Mouse (Mus musculus) limb, embryonic 13.5 days (tissue): ENCODE data around the gene Thnsl2. TPM values are rescaled to one million over a fixed set of nuclear protein-coding genes. Genes with fewer than 3 reads are reported as not detected.

ENCODE experiments used
- ATAC-seq: fragments of 200-750 bp; cut with Nextera tagmentation; 2 replicates; pipeline ENCODE4 v1.8.0; 2017; ENCODE audit warnings: low read depth, moderate number of reproducible peaks, moderate TSS enrichment; ENCODE audit not compliant: low FRiP score
- H3K27ac ChIP-seq: fragments of 300-500 bp; sonication (generic); 2 replicates; pipeline ENCODE4 v1.5.1; 2015; ENCODE audit warnings: inconsistent platforms, mild to moderate bottlenecking, moderate library complexity
- H3K27me3 ChIP-seq: fragments of 300-500 bp; sonication (generic); 2 replicates; pipeline ENCODE4 v1.6.1; 2015; ENCODE audit warnings: mild to moderate bottlenecking, inconsistent platforms
- H3K36me3 ChIP-seq: fragments of 300-500 bp; sonication (generic); 2 replicates; pipeline ENCODE4 v1.6.1; 2015; ENCODE audit warnings: inconsistent platforms, mild to moderate bottlenecking, moderate library complexity
- H3K4me1 ChIP-seq: fragments of 300-500 bp; sonication (generic); 2 replicates; pipeline ENCODE4 v1.6.1; 2015; ENCODE audit warnings: inconsistent platforms
- H3K4me2 ChIP-seq: fragments of 300-500 bp; sonication (generic); replicated peaks from 2 replicates; pipeline ENCODE4 v1.6.1; 2015; ENCODE audit warnings: inconsistent platforms, mild to moderate bottlenecking, moderate library complexity
- H3K4me3 ChIP-seq: fragments of 300-500 bp; sonication (generic); 2 replicates; pipeline ENCODE4 v1.5.1; 2015; ENCODE audit warnings: moderate library complexity, mild to moderate bottlenecking, inconsistent platforms
- H3K9ac ChIP-seq: fragments of 300-500 bp; sonication (generic); 2 replicates; pipeline ENCODE4 v1.6.1; 2015; ENCODE audit warnings: mild to moderate bottlenecking, inconsistent platforms
- H3K9me3 ChIP-seq: fragments of 300-500 bp; sonication (generic); 2 replicates; pipeline ENCODE4 v1.6.1; 2016; ENCODE audit warnings: inconsistent platforms
- WGBS: fragments of 180-500 bp; shearing (Covaris S2); methylation state at CpG from one replicate; pipeline ENCODE4 v1.1.7; 2015; 5-methylcytosine and 5-hydroxymethylcytosine counted together
- polyA plus RNA-seq: library from polyadenylated mRNA; unstranded; fragments of >200 nt; fragmentation: Nextera tagmentation; extraction: Ambion mirVana; gene quantifications from 2 replicates; pipeline ENCODE4 v1.2.1, GENCODE M21; 2015

The Thnsl2 gene
- polyA plus RNA-seq, 1 experiment from 2014 or later: 7.6 TPM

DNA sequence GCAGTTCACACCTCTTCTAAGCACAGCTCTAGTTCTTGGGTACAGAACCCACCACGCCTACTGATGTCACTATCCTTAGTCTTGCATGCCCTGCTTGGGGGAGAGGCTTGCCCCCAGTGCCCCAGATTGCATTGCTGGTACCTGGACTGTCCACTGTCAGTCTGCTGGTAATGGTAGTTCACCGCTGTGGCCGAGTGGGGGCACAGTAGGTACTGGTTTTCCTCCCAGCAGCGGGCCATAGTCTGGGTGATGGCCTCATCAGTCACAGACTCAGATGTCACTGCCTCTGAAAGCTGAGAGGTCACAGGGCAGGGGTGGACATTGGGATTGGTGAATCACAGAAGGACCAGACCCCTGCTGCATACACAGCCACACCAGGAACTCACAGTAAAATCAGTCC lies 15.2 kb downstream of the Thnsl2 start:
- H3K9ac ChIP-seq: no peak overlapping the region
- WGBS: 54% methylated on average over 4 of the region's 4 CpGs
- H3K36me3 ChIP-seq: no peaks in the 10 kb centered on the region
- H3K27me3 ChIP-seq: no peaks in the 10 kb centered on the region; the same call in 1 of the 2 replicates
- H3K4me3 ChIP-seq: no peak overlapping the region
- ATAC-seq: no peak
- H3K9me3 ChIP-seq: no peaks in the 10 kb centered on the region
- no peak overlapping the region for H3K4me2 ChIP-seq
- H3K4me1 ChIP-seq: no peaks in the 10 kb centered on the region
- H3K27ac ChIP-seq: no peak overlapping the region

DNA sequence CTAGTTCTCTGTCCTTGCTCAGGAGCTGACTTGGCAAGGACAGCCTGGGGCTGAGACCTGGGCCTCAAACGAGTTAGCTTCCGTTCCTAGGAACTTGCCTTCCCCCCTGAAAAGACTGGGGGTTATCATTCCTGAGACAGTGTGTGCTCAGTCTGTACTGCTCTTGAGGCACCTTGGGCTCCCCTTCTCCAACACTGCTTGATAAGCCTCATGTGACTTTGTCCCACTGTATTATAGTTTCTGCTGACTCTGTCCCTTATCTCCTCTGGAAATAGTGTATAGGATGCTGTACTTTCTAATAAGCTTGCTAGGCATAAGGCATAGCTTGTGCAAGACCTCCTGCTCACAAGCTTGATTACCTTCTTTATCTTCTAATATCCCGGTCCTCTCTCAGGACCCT lies 17.9 kb downstream of the Thnsl2 start:
- H3K4me2 ChIP-seq: no peak overlapping the region
- H3K36me3 ChIP-seq: no peaks in the 10 kb centered on the region
- H3K27ac ChIP-seq: no peak overlapping the region
- no peaks in the 10 kb centered on the region; the same call in 1 of the 2 replicates for H3K27me3 ChIP-seq
- ATAC-seq: no peak
- no peaks in the 10 kb centered on the region for H3K9me3 ChIP-seq
- no peak overlapping the region for H3K4me3 ChIP-seq
- H3K9ac ChIP-seq: no peak overlapping the region
- 72% methylated on average over 3 of the region's 3 CpGs for WGBS
- H3K4me1 ChIP-seq: no peaks in the 10 kb centered on the region

- ATAC-seq: peak; percentile 66; the same call in 1 of the 2 replicates
- Histone ChIP-seq H3K4me3 (no peak overlapping the region), H3K27ac (no peak overlapping the region), H3K9ac (no peak overlapping the region), H3K4me1 (no peaks in the 10 kb centered on the region), H3K9me3 (no peaks in the 10 kb centered on the region), H3K36me3 (no peaks in the 10 kb centered on the region), H3K4me2 (no peak overlapping the region), H3K27me3 (no peaks in the 10 kb centered on the region; the same call in 1 of the 2 replicates)
- WGBS: 1% methylated on average over 3 of the region's 3 CpGs
Measured at GRCm38 (mm10) chr6:71125043-71125893, 19.0 kb downstream of the Thnsl2 start.

DNA sequence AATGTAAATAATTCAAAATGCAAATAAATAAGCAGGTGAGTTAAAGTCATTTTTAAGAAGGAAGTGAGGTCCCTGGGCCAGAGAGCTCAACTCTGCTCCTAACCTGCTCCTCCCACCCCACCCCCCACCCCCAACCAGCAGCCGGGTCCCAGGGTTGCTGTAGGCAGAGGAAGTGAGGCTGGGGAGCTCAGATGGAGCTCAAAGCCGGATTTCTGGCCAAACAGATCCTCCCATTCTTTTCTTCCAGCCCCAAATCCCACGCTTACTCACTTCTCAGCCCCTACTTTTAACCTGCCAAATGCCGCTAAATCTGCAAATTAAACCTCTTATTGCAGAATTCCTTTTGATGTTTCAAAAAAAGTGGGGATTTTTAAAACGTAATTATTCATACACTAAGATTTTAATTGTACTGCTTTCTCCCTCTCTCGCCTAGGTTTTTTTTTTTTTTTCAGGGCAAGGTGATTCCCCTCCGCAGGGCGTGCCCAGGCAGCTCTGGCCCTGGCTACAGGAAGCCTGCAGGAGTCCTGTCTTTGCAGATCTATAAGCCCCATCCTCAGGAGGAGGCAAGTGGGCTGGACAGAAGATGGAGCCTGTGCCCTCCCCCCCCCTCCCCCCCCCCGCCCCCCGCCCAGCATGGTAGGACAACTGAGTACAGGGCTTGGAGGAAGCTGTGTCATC lies 24.5 kb downstream of the Thnsl2 start:
- 16% methylated on average over 8 of the region's 10 CpGs for WGBS
- no peaks in the 10 kb centered on the region for H3K9me3 ChIP-seq
- no peak for ATAC-seq

GRCm38 (mm10) chr6:71111419-71112113 lies 32.7 kb downstream of the Thnsl2 start:
- Histone ChIP-seq H3K36me3 (no peaks in the 10 kb centered on the region), H3K9me3 (no peaks in the 10 kb centered on the region), H3K27me3 (no peaks in the 10 kb centered on the region), H3K27ac (no peak overlapping the region), H3K4me1 (no peaks in the 10 kb centered on the region), H3K9ac (no peak overlapping the region), H3K4me2 (no peak overlapping the region), H3K4me3 (no peak overlapping the region)
- 68% methylated on average over 11 of the region's 11 CpGs for WGBS
- ATAC-seq: no peak

More for the DNA sequence above, 24.5 kb downstream of the Thnsl2 start:
- Histone ChIP-seq H3K27me3 (no peaks in the 10 kb centered on the region), H3K27ac (no peak overlapping the region), H3K9ac (no peak overlapping the region), H3K4me1 (no peaks in the 10 kb centered on the region), H3K4me2 (no peak overlapping the region), H3K4me3 (no peak overlapping the region), H3K36me3 (no peaks in the 10 kb centered on the region)

DNA sequence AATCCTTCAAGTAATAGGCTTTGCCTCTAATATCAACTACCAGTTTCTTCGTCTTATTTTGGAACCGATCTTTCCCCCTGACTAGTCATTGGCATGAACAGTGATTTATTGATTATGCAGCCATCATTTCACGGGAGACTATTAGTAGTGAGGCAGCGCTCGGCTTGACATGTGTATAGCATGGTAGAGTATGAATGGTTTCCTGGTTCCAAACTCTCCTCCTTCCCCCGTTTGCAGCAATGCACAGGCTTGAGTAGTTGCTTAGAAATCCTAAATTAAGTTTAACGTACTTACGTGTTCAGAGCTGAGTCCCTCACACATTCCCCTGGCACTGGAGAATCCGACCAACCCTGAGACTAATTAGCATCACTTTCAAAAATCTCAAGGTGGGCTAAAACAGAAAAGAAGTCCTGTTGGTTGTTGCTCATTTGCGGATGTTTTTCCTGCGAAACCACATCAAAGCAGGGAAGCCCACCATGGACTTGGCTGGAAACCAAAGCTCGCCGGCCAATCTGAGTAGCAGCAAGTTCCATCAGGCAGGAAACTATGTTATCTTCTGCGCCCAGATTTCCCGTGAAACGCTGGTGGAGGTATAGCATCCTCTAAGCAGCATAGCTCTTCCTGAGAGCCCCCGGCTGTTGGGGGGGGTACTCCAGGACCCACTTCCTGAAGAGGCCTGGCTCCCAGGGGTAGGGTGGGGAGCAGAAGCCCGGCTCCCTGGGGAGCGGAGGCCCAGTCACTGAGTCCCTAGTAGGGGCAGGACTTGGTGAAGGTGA lies 37.9 kb downstream of the Thnsl2 start:
- Histone ChIP-seq H3K9ac (no peak overlapping the region), H3K36me3 (no peaks in the 10 kb centered on the region), H3K27ac (no peak overlapping the region), H3K4me3 (no peak overlapping the region), H3K27me3 (no peaks in the 10 kb centered on the region), H3K9me3 (no peaks in the 10 kb centered on the region), H3K4me1 (no peaks in the 10 kb centered on the region), H3K4me2 (no peak overlapping the region)
- ATAC-seq: no peak
- WGBS: 72% methylated on average over 19 of the region's 19 CpGs

- Histone ChIP-seq H3K9ac (no peak overlapping the region), H3K27me3 (no peaks in the 10 kb centered on the region), H3K27ac (no peak overlapping the region), H3K9me3 (no peaks in the 10 kb centered on the region), H3K4me1 (no peaks in the 10 kb centered on the region), H3K36me3 (no peaks in the 10 kb centered on the region), H3K4me3 (no peak overlapping the region), H3K4me2 (no peak overlapping the region)
- ATAC-seq: no peak
- WGBS: 82% methylated on average over 3 of the region's 3 CpGs
Measured at GRCm38 (mm10) chr6:71096126-71096525, 48.1 kb downstream of the Thnsl2 start.

DNA sequence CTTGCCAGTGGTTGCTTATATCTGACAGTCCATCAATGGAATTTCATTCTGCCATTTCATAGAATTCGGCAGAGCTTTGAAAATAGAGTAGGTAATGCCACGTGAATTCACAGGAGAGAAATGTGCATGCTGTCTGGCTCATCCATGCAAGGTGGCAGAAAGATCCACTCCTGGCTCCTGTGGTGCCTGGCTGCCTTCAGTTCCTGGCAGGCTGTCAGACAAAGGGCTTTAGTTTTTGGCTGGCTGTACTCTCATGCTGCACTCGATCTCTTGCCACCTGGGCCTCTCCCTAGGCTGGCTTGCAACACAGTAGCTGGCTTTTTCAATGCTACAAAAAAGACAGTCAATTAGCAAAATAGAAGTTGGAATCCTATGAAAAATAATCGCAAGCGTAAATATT lies 49.5 kb downstream of the Thnsl2 start:
- Histone ChIP-seq H3K4me3 (no peak overlapping the region), H3K36me3 (no peaks in the 10 kb centered on the region), H3K27ac (no peak overlapping the region; the same call in 1 of the 2 replicates), H3K9ac (no peak overlapping the region), H3K9me3 (no peaks in the 10 kb centered on the region), H3K4me1 (no peaks in the 10 kb centered on the region), H3K4me2 (no peak overlapping the region), H3K27me3 (no peaks in the 10 kb centered on the region)
- ATAC-seq: no peak
- 76% methylated on average over 5 of the region's 5 CpGs for WGBS

DNA sequence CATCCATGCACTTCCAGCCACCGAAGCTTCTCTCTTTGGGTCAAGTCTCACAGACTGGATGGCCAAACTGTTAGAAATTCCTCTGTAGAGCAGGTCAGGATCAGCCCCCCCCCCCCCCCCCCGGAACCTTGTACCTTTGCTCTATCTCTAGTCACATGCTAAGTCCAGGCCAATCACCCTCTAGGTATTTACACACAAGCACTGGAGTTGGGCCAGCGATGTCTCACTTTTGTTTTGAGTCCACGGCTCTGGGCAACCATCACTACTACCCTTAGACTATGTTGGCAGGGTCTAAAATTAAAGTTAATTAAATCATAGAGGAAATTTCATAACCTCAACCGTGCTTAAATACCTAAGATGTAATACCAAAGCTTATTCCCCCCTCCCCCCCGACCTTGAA lies 50.6 kb downstream of the Thnsl2 start:
- H3K4me1 ChIP-seq: peaks cover 6% of the 10 kb centered on the region
- no peak overlapping the region for H3K27ac ChIP-seq
- no peaks in the 10 kb centered on the region for H3K9me3 ChIP-seq
- H3K36me3 ChIP-seq: no peaks in the 10 kb centered on the region
- H3K27me3 ChIP-seq: no peaks in the 10 kb centered on the region
- no peak overlapping the region for H3K9ac ChIP-seq
- ATAC-seq: no peak
- no peak overlapping the region for H3K4me3 ChIP-seq
- 88% methylated on average over 6 of the region's 6 CpGs for WGBS
- H3K4me2 ChIP-seq: no peak overlapping the region

DNA sequence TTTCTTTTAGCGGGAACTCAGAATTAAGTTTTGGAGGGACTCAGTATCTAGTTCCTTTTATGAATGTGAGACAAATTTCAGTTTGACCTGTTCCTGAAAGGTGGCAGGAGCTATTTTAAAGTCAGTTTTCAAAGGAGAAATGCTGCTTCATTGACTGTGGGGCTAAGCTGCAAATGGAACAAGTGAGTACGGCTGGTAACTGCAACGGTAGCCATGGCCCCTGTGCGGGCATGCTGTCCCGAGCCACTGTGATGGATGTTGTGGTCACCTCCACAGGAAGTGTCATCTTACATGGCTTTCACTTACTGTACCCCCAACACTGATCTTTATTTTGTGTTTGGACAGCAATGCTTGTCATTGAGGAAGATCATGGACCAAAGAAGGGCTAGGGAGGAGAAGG lies 53.8 kb downstream of the Thnsl2 start:
- Histone ChIP-seq H3K4me3 (no peak overlapping the region), H3K9me3 (peaks cover 3% of the 10 kb centered on the region; the same call in 1 of the 2 replicates), H3K27me3 (no peaks in the 10 kb centered on the region), H3K4me2 (no peak overlapping the region), H3K4me1 (peaks cover 6% of the 10 kb centered on the region), H3K27ac (no peak overlapping the region), H3K9ac (no peak overlapping the region), H3K36me3 (no peaks in the 10 kb centered on the region)
- ATAC-seq: no peak
- 79% methylated on average over 5 of the region's 5 CpGs for WGBS

GRCm38 (mm10) chr6:71089735-71090134 lies 54.5 kb downstream of the Thnsl2 start:
- H3K36me3 ChIP-seq: no peaks in the 10 kb centered on the region
- no peak overlapping the region for H3K4me3 ChIP-seq
- no peak overlapping the region for H3K9ac ChIP-seq
- H3K4me2 ChIP-seq: no peak overlapping the region
- no peak for ATAC-seq
- peaks cover 6% of the 10 kb centered on the region for H3K4me1 ChIP-seq
- H3K9me3 ChIP-seq: peaks cover 3% of the 10 kb centered on the region; the same call in 1 of the 2 replicates
- 84% methylated on average over 4 of the region's 4 CpGs for WGBS
- no peak overlapping the region for H3K27ac ChIP-seq
- H3K27me3 ChIP-seq: no peaks in the 10 kb centered on the region
